Mouse (Mus musculus): ENCODE measurements around the gene Tmigd1. TPM values are rescaled to one million over a fixed set of nuclear protein-coding genes. Genes with fewer than 3 reads are reported as not detected.
A peak's percentile ranks its signal among the peaks of the same experiment; 100 is the strongest.
"Not testable (repeated sequence)": the region's sequence is repeated elsewhere in the genome, so short reads cannot be mapped to it uniquely, and the experiment has no call there.

The Tmigd1 gene
- total RNA-seq, 2 experiments from 2014 or later: 0.24 to 0.55 TPM

GRCm38 (mm10) chr11:76897126-76897525, 4.8 kb upstream of the Tmigd1 start:
- intact Hi-C loops (cut with DNase I): loop anchor here (2.0 kb wide), 1 partner anchor 48 kb away; no protein-coding TSS in a partner anchor

GRCm38 (mm10) chr11:76897871-76898270, 4.1 kb upstream of the Tmigd1 start:
- DNase-seq: no peak
- intact Hi-C loops (cut with DNase I): loop anchor here (2.0 kb wide), 2 partner anchors 25 to 47 kb away; no protein-coding TSS in a partner anchor

More at GRCm38 (mm10) chr11:76897126-76897525, 4.8 kb upstream of the Tmigd1 start:
- no peak for DNase-seq

GRCm38 (mm10) chr11:76898751-76899150, 3.2 kb upstream of the Tmigd1 start:
- intact Hi-C loops (cut with DNase I): loop anchor here (2.0 kb wide), 1 partner anchor 24 kb away; no protein-coding TSS in a partner anchor
- no peak for DNase-seq

- peak; percentile 31 to 43 for DNase-seq
- intact Hi-C loops (cut with DNase I): loop anchor here (2.0 kb wide), 1 partner anchor 23 kb away; no protein-coding TSS in a partner anchor
Observed at GRCm38 (mm10) chr11:76899758-76900738, 1.9 kb upstream of the Tmigd1 start.

GRCm38 (mm10) chr11:76904340-76904739, 2.4 kb downstream of the Tmigd1 start:
- intact Hi-C loops (cut with DNase I): no loop called here
- DNase-seq: no peak

GRCm38 (mm10) chr11:76908651-76909050, 6.7 kb downstream of the Tmigd1 start:
- intact Hi-C loops (cut with DNase I): no loop called here
- DNase-seq: no peak

GRCm38 (mm10) chr11:76911325-76912054, 9.5 kb downstream of the Tmigd1 start:
- no peak for DNase-seq
- intact Hi-C loops (cut with DNase I): no loop called here

GRCm38 (mm10) chr11:76912055-76912395, 10.1 kb downstream of the Tmigd1 start:
- peak; percentile 28 to 42 for DNase-seq
- intact Hi-C loops (cut with DNase I): no loop called here

- DNase-seq: peak in 1 of 2 experiments; percentile 28
- intact Hi-C loops (cut with DNase I): no loop called here
Observed at GRCm38 (mm10) chr11:76914366-76914765, 12.4 kb downstream of the Tmigd1 start.

- intact Hi-C loops (cut with DNase I): no loop called here
Observed at GRCm38 (mm10) chr11:76916539-76917229, 14.7 kb downstream of the Tmigd1 start.

GRCm38 (mm10) chr11:76917230-76917548, 15.2 kb downstream of the Tmigd1 start:
- intact Hi-C loops (cut with DNase I): no loop called here
- DNase-seq: no peak

More at GRCm38 (mm10) chr11:76916539-76917229, 14.7 kb downstream of the Tmigd1 start:
- DNase-seq: no peak

GRCm38 (mm10) chr11:76920607-76921006, 18.6 kb downstream of the Tmigd1 start:
- intact Hi-C loops (cut with DNase I): no loop called here
- DNase-seq: no peak

- DNase-seq: peak in 1 of 2 experiments; percentile 15
- intact Hi-C loops (cut with DNase I): no loop called here
Observed at GRCm38 (mm10) chr11:76924759-76925236, 22.8 kb downstream of the Tmigd1 start, which contains the start of gene Blmh. TSS of gene Blmh (plus strand) at chr11:76924809.

- DNase-seq; intact Hi-C loops (cut with DNase I): not testable (repeated sequence)
Observed at GRCm38 (mm10) chr11:76928586-76928985, 26.6 kb downstream of the Tmigd1 start.

GRCm38 (mm10) chr11:76933209-76933608, 31.2 kb downstream of the Tmigd1 start:
- no peak for DNase-seq
- intact Hi-C loops (cut with DNase I): no loop called here

- intact Hi-C loops (cut with DNase I): no loop called here
- DNase-seq: no peak
Observed at GRCm38 (mm10) chr11:76936578-76936977, 34.6 kb downstream of the Tmigd1 start.

- intact Hi-C loops (cut with DNase I): loop anchor here (2.0 kb wide), 1 partner anchor 48 kb away; no protein-coding TSS in a partner anchor
- DNase-seq: no peak
Observed at GRCm38 (mm10) chr11:76944839-76945238, 42.9 kb downstream of the Tmigd1 start.

- peak; percentile 96 to 97 for DNase-seq
- intact Hi-C loops (cut with DNase I): loop anchor here (2.0 kb wide), 1 partner anchor 49 kb away; no protein-coding TSS in a partner anchor
Observed at GRCm38 (mm10) chr11:76945386-76946202, 43.6 kb downstream of the Tmigd1 start.

GRCm38 (mm10) chr11:76946203-76946585, 44.2 kb downstream of the Tmigd1 start:
- intact Hi-C loops (cut with DNase I): no loop called here
- DNase-seq: no peak
